Mouse (Mus musculus) urinary bladder, adult 2 months (tissue): Measurements from ENCODE around the gene Npl. TPM values are rescaled to one million over a fixed set of nuclear protein-coding genes. Genes with fewer than 3 reads are reported as not detected.
"Not testable (repeated sequence)": the region's sequence is repeated elsewhere in the genome, so short reads cannot be mapped to it uniquely, and the experiment has no call there.

ENCODE experiments used
- DNase-seq: peaks from one replicate; pipeline ENCODE4 v3.0.0; 2022; ENCODE audit warnings: low spot score
- polyA plus RNA-seq: library from polyadenylated mRNA; depleted of rRNA; stranded (reverse); fragments of >200 nt; gene quantifications from 2 replicates; pipeline ENCODE4 v1.2.3, GENCODE M21; 2012; rRNA removed

The Npl gene
- polyA plus RNA-seq, 1 experiment: 2.1 TPM

GRCm38 (mm10) chr1:153489132-153489531, 60.7 kb downstream of the Npl start:
- no peak for DNase-seq

- peak; percentile 99 for DNase-seq
These were observed 62.4 kb downstream of the Npl start, which contains the start of gene Dhx9 for GRCm38 (mm10) chr1:153487500-153487879. TSS of gene Dhx9 (minus strand) at chr1:153487660.

- DNase-seq: no peak
These were observed 62.9 kb downstream of the Npl start for GRCm38 (mm10) chr1:153486767-153487499.

GRCm38 (mm10) chr1:153486120-153486519, 63.7 kb downstream of the Npl start:
- not testable (repeated sequence) for DNase-seq

- no peak for DNase-seq
These were observed 64.5 kb downstream of the Npl start for GRCm38 (mm10) chr1:153485201-153485796.

- no peak for DNase-seq
These were observed 68.8 kb downstream of the Npl start for GRCm38 (mm10) chr1:153481025-153481412.

- DNase-seq: no peak
These were observed 69.3 kb downstream of the Npl start for GRCm38 (mm10) chr1:153480386-153481024.

GRCm38 (mm10) chr1:153479296-153479695, 70.5 kb downstream of the Npl start:
- no peak for DNase-seq

- no peak for DNase-seq
These were observed 88.0 kb downstream of the Npl start for GRCm38 (mm10) chr1:153461796-153462195.

- DNase-seq: no peak
These were observed 93.7 kb downstream of the Npl start for GRCm38 (mm10) chr1:153456137-153456536.

- no peak for DNase-seq
These were observed 96.7 kb downstream of the Npl start for GRCm38 (mm10) chr1:153453146-153453642.

Other genes with a start within 250 kb of the Npl start
- 191 and 224 TPM in 2 replicates for gene Lamc1, start 217.3 kb downstream of the Npl start, polyA plus RNA-seq
- gene Shcbp1l, start 124.9 kb downstream of the Npl start, polyA plus RNA-seq: 0.34 and 0.37 TPM in 2 replicates
- 46.6 and 51.1 TPM in 2 replicates for gene Dhx9, start 62.4 kb downstream of the Npl start, polyA plus RNA-seq
- gene Rgs8, start 103.0 kb upstream of the Npl start, polyA plus RNA-seq: 0.03 TPM in 1 of 2 replicates, not detected in the other
- gene Rgs16, start 190.3 kb upstream of the Npl start, polyA plus RNA-seq: 2.4 and 2.5 TPM in 2 replicates
- 15.7 and 20.8 TPM in 2 replicates for gene Rnasel, start 199.4 kb upstream of the Npl start, polyA plus RNA-seq